Mouse (Mus musculus) limb, embryonic 14.5 days (tissue): ENCODE data around the gene Colgalt1. TPM values are rescaled to one million over a fixed set of nuclear protein-coding genes. Genes with fewer than 3 reads are reported as not detected.
A peak's percentile ranks its signal among the peaks of the same experiment; 100 is the strongest.

Experiments
- ATAC-seq: fragments of 200-750 bp; cut with Nextera tagmentation; 2 replicates; pipeline ENCODE4 v1.8.0; 2017; ENCODE audit warnings: low read depth, moderate number of reproducible peaks, moderate TSS enrichment; ENCODE audit not compliant: low FRiP score
- DNase-seq: peaks from one replicate; pipeline ENCODE4 v3.0.0-alpha.2; 2015; ENCODE audit warnings: low spot score
- H3K27ac ChIP-seq: fragments of 300-500 bp; sonication (generic); replicated peaks from 2 replicates; pipeline ENCODE4 v1.5.1; 2014; ENCODE audit warnings: low read depth, mild to moderate bottlenecking, low read length, moderate library complexity, mixed read lengths
- H3K27me3 ChIP-seq: fragments of 300-500 bp; sonication (generic); 2 replicates; pipeline ENCODE4 v1.6.1; 2014; ENCODE audit warnings: low read length, mixed read lengths; ENCODE audit not compliant: control insufficient read depth, insufficient read depth
- H3K36me3 ChIP-seq: fragments of 300-500 bp; sonication (generic); 2 replicates; pipeline ENCODE4 v1.6.1; 2014; ENCODE audit warnings: mild to moderate bottlenecking, low read length, moderate library complexity, mixed read lengths; ENCODE audit not compliant: control insufficient read depth, insufficient read depth
- H3K4me1 ChIP-seq: fragments of 300-500 bp; sonication (generic); 2 replicates; pipeline ENCODE4 v1.6.1; 2014; ENCODE audit warnings: antibody characterized with exemption, low read length, mixed read lengths; ENCODE audit not compliant: control insufficient read depth, insufficient read depth
- H3K4me2 ChIP-seq: fragments of 300-500 bp; sonication (generic); replicated peaks from 2 replicates; pipeline ENCODE4 v1.6.1; 2014; ENCODE audit warnings: low read depth, mild to moderate bottlenecking, low read length, moderate library complexity; ENCODE audit not compliant: severe bottlenecking
- H3K4me3 ChIP-seq: fragments of 300-500 bp; sonication (generic); replicated peaks from 2 replicates; pipeline ENCODE4 v1.5.1; 2014; ENCODE audit warnings: low read length
- H3K9ac ChIP-seq: fragments of 300-500 bp; sonication (generic); 2 replicates; pipeline ENCODE4 v1.6.1; 2014; ENCODE audit warnings: mild to moderate bottlenecking, low read depth, low read length, moderate library complexity; ENCODE audit not compliant: severe bottlenecking
- H3K9me3 ChIP-seq: fragments of 300-500 bp; sonication (generic); 2 replicates; pipeline ENCODE4 v1.6.1; 2016; ENCODE audit warnings: low read length; ENCODE audit not compliant: control insufficient read depth
- POLR2A ChIP-seq: fragments of 200-500 bp; IDR thresholded peaks from 2 replicates; pipeline ENCODE4 v1.8.0; 2012; ENCODE audit warnings: inconsistent platforms, mild to moderate bottlenecking, moderate library complexity, borderline replicate concordance; ENCODE audit not compliant: insufficient read depth, insufficient read length; ENCODE audit errors: extremely low read depth
- WGBS: fragments of 180-500 bp; shearing (Covaris S2); extraction: QIAGEN DNeasy Blood & Tissue Kit; methylation state at CpG from one replicate; pipeline ENCODE4 v1.1.7; 2014; 5-methylcytosine and 5-hydroxymethylcytosine counted together
- polyA plus RNA-seq, 2 experiments: library from polyadenylated mRNA; depleted of rRNA in 1 of 2; stranded (reverse) in 1 of 2; unstranded in 1 of 2; fragments of >200 nt; fragmentation: Nextera tagmentation in 1 of 2; extraction: Ambion mirVana in 1 of 2; gene quantifications; 2 replicates each; pipeline versions ENCODE4 v1.2.1 to v1.2.3; 2012 to 2014

The Colgalt1 gene
- polyA plus RNA-seq, 2 experiments = 116 to 240 TPM

- peaks cover 9% of the 10 kb centered on the region for H3K4me1 ChIP-seq
- H3K27ac ChIP-seq = peak within 1 kb of the TSS; percentile 91
- peak; percentile 90 for ATAC-seq
- H3K4me3 ChIP-seq = peak within 1 kb of the TSS; percentile 69
- peak within 1 kb of the TSS; percentile 84 for H3K9ac ChIP-seq
- H3K36me3 ChIP-seq = 0 out of 2 replicates have a peak, but pooled peaks cover 6% of the 10 kb centered on the region
- no peak for TF ChIP-seq POLR2A
- WGBS = 1% methylated on average over 65 of the region's 71 CpGs
- no peaks in the 10 kb centered on the region for H3K9me3 ChIP-seq
- no peaks in the 10 kb centered on the region for H3K27me3 ChIP-seq
- peak within 1 kb of the TSS; percentile 93 for H3K4me2 ChIP-seq
- DNase-seq = peak; percentile 93
Measured at GRCm38 (mm10) chr8:71591471-71592373, 19.1 kb upstream of the Colgalt1 start, which contains the start of gene Pgls. TSS of gene Pgls (plus strand) at chr8:71592176.

- WGBS = 5% methylated on average over 60 of the region's 60 CpGs
- Histone ChIP-seq H3K9ac (peak overlapping the region; percentile 84), H3K4me3 (peak overlapping the region; percentile 69), H3K27me3 (no peaks in the 10 kb centered on the region), H3K36me3 (no peaks in the 10 kb centered on the region), H3K4me1 (peaks cover 9% of the 10 kb centered on the region), H3K9me3 (no peaks in the 10 kb centered on the region), H3K4me2 (peak overlapping the region; percentile 93), H3K27ac (peak overlapping the region; percentile 91)
- DNase-seq (peak; percentile 18), ATAC-seq (peak; percentile 72)
- TF ChIP-seq POLR2A = no peak
Measured at GRCm38 (mm10) chr8:71592374-71593170, 18.2 kb upstream of the Colgalt1 start.

DNA sequence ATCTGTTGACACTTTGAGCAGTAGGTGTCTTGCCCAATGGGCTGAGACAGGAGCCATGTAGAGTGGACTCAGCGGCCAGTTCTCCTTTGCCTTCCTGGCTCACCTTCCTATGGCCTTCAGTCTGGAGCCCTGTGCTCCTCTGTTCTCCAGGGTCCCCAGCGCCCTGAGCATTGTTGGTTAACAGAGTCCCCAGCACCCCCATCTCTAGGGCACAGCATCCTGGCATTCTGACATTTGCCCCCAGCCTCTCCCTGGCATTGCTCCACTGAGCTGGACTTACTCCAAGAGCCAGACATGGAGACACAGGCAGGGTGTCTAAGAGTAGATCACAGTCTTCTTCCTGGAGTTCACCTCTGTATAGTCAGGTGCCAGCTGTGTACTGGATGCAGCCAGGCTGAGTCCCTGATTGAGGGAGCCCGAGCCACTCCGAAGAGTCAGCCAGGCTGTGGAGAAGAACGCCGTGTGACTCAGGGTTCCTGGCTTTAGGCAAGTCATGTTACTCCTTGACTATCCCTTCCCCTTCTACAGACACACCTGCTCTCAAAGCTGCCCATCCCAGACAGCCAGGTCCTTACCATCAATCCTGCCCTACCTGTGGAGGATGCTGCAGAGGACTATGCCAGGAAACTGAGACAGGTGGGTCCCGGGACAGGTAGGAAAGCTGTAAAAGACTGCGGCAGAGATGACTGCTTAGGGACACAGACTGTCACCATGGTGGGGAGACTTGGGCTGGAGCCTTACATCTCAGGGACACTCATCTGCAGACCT is 17.1 kb upstream of the Colgalt1 start:
- ATAC-seq = no peak

GRCm38 (mm10) chr8:71594324-71594722 is 16.5 kb upstream of the Colgalt1 start:
- H3K27me3 ChIP-seq = no peaks in the 10 kb centered on the region
- 95% methylated on average over 4 of the region's 4 CpGs for WGBS
- no peak for ATAC-seq

More for the DNA sequence above, 17.1 kb upstream of the Colgalt1 start:
- WGBS = 91% methylated on average over 8 of the region's 8 CpGs
- H3K36me3 ChIP-seq = no peaks in the 10 kb centered on the region
- no peak overlapping the region for H3K4me2 ChIP-seq
- no peak for DNase-seq
- H3K9me3 ChIP-seq = no peaks in the 10 kb centered on the region
- H3K27me3 ChIP-seq = no peaks in the 10 kb centered on the region
- H3K4me1 ChIP-seq = peaks cover 9% of the 10 kb centered on the region
- H3K9ac ChIP-seq = no peak overlapping the region
- no peak for TF ChIP-seq POLR2A
- 0 out of 2 replicates have a peak overlapping the region, but pooled peaks have one; percentile 69 for H3K4me3 ChIP-seq
- no peak overlapping the region for H3K27ac ChIP-seq

More at GRCm38 (mm10) chr8:71594324-71594722, 16.5 kb upstream of the Colgalt1 start:
- peaks cover 9% of the 10 kb centered on the region for H3K4me1 ChIP-seq
- DNase-seq = no peak
- no peaks in the 10 kb centered on the region for H3K9me3 ChIP-seq
- no peaks in the 10 kb centered on the region for H3K36me3 ChIP-seq
- no peak overlapping the region for H3K27ac ChIP-seq
- no peak overlapping the region for H3K9ac ChIP-seq
- H3K4me2 ChIP-seq = no peak overlapping the region
- TF ChIP-seq POLR2A = no peak
- no peak overlapping the region for H3K4me3 ChIP-seq
